Mouse (Mus musculus) liver, adult (tissue): ENCODE measurements around the gene Eya3.

Experiments
- GATA4 ChIP-seq: IDR thresholded peaks from 2 replicates; pipeline ENCODE4 v1.6.1; 2014; ENCODE audit warnings: mild to moderate bottlenecking, low read length; ENCODE audit not compliant: insufficient replicate concordance

Gene Eya3

GRCm38 (mm10) chr4:132706885-132707284 lies 68.1 kb downstream of the Eya3 start:
- no peak for TF ChIP-seq GATA4

- no peak for TF ChIP-seq GATA4
Observed at GRCm38 (mm10) chr4:132713181-132713580, 74.4 kb downstream of the Eya3 start.

- TF ChIP-seq GATA4: no peak
Observed at GRCm38 (mm10) chr4:132718251-132718650, 79.5 kb downstream of the Eya3 start.

GRCm38 (mm10) chr4:132728233-132728632 lies 89.4 kb downstream of the Eya3 start:
- no peak for TF ChIP-seq GATA4

- TF ChIP-seq GATA4: no peak
Observed at GRCm38 (mm10) chr4:132731616-132732015, 92.8 kb downstream of the Eya3 start.

GRCm38 (mm10) chr4:132732148-132732684 lies 93.4 kb downstream of the Eya3 start, which contains the start of gene Xkr8:
Gene Xkr8, minus strand, starts transcription at chr4:132732546.
- peak; percentile 58; the same call in 1 of the 2 replicates for TF ChIP-seq GATA4

- TF ChIP-seq GATA4: no peak
Observed at GRCm38 (mm10) chr4:132733071-132733770, 94.4 kb downstream of the Eya3 start.

GRCm38 (mm10) chr4:132734766-132735165 lies 96.0 kb downstream of the Eya3 start:
- TF ChIP-seq GATA4: no peak

- TF ChIP-seq GATA4: no peak
Observed at GRCm38 (mm10) chr4:132735389-132735788, 96.6 kb downstream of the Eya3 start.

- TF ChIP-seq GATA4: no peak
Observed at GRCm38 (mm10) chr4:132735894-132736293, 97.1 kb downstream of the Eya3 start.

- no peak for TF ChIP-seq GATA4
Observed at GRCm38 (mm10) chr4:132741491-132741890, 102.7 kb downstream of the Eya3 start.

GRCm38 (mm10) chr4:132743992-132744911 lies 105.5 kb downstream of the Eya3 start:
- no peak for TF ChIP-seq GATA4

- TF ChIP-seq GATA4: no peak
Observed at GRCm38 (mm10) chr4:132746911-132747517, 108.2 kb downstream of the Eya3 start.

GRCm38 (mm10) chr4:132747664-132748259 lies 109.0 kb downstream of the Eya3 start:
- no peak for TF ChIP-seq GATA4

GRCm38 (mm10) chr4:132748778-132749177 lies 110.0 kb downstream of the Eya3 start:
- no peak for TF ChIP-seq GATA4
